In genomic region chr9:61328173-61328572, GRCm38 (mm10) we compare ENCODE assay signal across 26 mouse cellular contexts. TPM values are rescaled to one million over a fixed set of nuclear protein-coding genes. Genes with fewer than 3 reads are reported as not detected.
DNase-seq lines count a peak whose midpoint lies in the region; ATAC-seq and TF ChIP-seq lines count a peak whose summit lies in the region.
"Had no signal": no experiment of that assay in that cellular context is flagged by ENCODE, and none has a peak within 500 bp of the region (broad histone marks: within the 10 kb centered on the region; RNA-seq: fewer than 3 reads in every experiment).

No protein-coding gene starts in this region.

- H3K9ac ChIP-seq in MEL (ENCODE audit: control insufficient read depth, low read depth, low read length, poor library complexity, severe bottlenecking) = no peak overlapping the region
- H3K9ac ChIP-seq in stomach, postnatal 0 days (ENCODE audit: low read length) = no peak overlapping the region
- no peak overlapping the region for H3K9ac ChIP-seq in hindbrain, postnatal 0 days (replicated peaks; ENCODE audit: low read length)
- H3K9ac ChIP-seq: embryonic facial prominence, embryonic 12.5 days; forebrain, embryonic 13.5 days; forebrain, embryonic 15.5 days; forebrain, postnatal 0 days had no signal

- no peak overlapping the region for H3K4me2 ChIP-seq in stomach, postnatal 0 days (replicated peaks; ENCODE audit: low read depth)
- H3K4me2 ChIP-seq in hindbrain, postnatal 0 days (ENCODE audit: low read depth, low read length) = no peak overlapping the region
- H3K4me2 ChIP-seq: embryonic facial prominence, embryonic 12.5 days; forebrain, embryonic 13.5 days; forebrain, embryonic 15.5 days had no signal

- ATAC-seq in common myeloid progenitor, adult 5-6 weeks (replicated peaks; ENCODE audit: low read depth, poor library complexity, severe bottlenecking) = peak; percentile 73
- ATAC-seq in megakaryocyte progenitor cell, adult 5-6 weeks (replicated peaks; ENCODE audit: poor library complexity) = peak; percentile 64
- peak; percentile 76 for ATAC-seq in stomach, postnatal 0 days (ENCODE audit: low FRiP score, low TSS enrichment)
- no peak for ATAC-seq in hindbrain, postnatal 0 days
- ATAC-seq: activated CD4-positive, CD25-positive, alpha-beta regulatory T cell, adult 4 months; CD4-positive, CD25-positive, alpha-beta regulatory T cell, adult 4 months; forebrain, embryonic 13.5 days; forebrain, embryonic 15.5 days; forebrain, postnatal 0 days; Patski had no signal

- peak overlapping the region; percentile 42 for H3K27ac ChIP-seq in MEL (ENCODE audit: control insufficient read depth, low read depth, low read length)
- H3K27ac ChIP-seq in stomach, postnatal 0 days (replicated peaks) = no peak overlapping the region
- no peak overlapping the region for H3K27ac ChIP-seq in hindbrain, postnatal 0 days
- H3K27ac ChIP-seq: embryonic facial prominence, embryonic 10.5 days; embryonic facial prominence, embryonic 12.5 days; forebrain, embryonic 13.5 days; forebrain, embryonic 15.5 days had no signal

- H3K27me3 ChIP-seq in MEL (ENCODE audit: control insufficient read depth in 1 of 2, insufficient read depth in 2 of 2, low read length in 2 of 2) = no peaks in the 10 kb centered on the region
- peaks cover 2% of the 10 kb centered on the region; the same call in 1 of the 2 replicates for H3K27me3 ChIP-seq in stomach, postnatal 0 days (ENCODE audit: control insufficient read depth, insufficient read depth, low read length)
- no peaks in the 10 kb centered on the region for H3K27me3 ChIP-seq in hindbrain, postnatal 0 days (ENCODE audit: insufficient read depth, low read length)
- H3K27me3 ChIP-seq: CH12.LX; embryonic facial prominence, embryonic 12.5 days; forebrain, embryonic 15.5 days; Patski had no signal

- TF ChIP-seq POLR2A in MEL (IDR thresholded peaks at IDR 0.05; ENCODE audit: control insufficient read depth in 1 of 2, insufficient read depth in 1 of 2, low read depth in 1 of 2, low read length in 2 of 2, poor library complexity in 1 of 2) = no peak

- no peak overlapping the region for H3K4me3 ChIP-seq in MEL (ENCODE audit: control insufficient read depth in 1 of 2, insufficient read depth in 1 of 2, low read depth in 2 of 2, low read length in 2 of 2)
- H3K4me3 ChIP-seq in stomach, postnatal 0 days (ENCODE audit: low read depth, low read length) = no peak overlapping the region
- no peak overlapping the region for H3K4me3 ChIP-seq in hindbrain, postnatal 0 days (ENCODE audit: low read length)
- H3K4me3 ChIP-seq: embryonic facial prominence, embryonic 10.5 days; embryonic facial prominence, embryonic 12.5 days; forebrain, embryonic 13.5 days; forebrain, embryonic 15.5 days had no signal

- peaks cover 0 to 31% of the 10 kb centered on the region in 2 experiments; a peak in 2 of 4 replicates for H3K36me3 ChIP-seq in MEL (ENCODE audit: control insufficient read depth in 1 of 2, insufficient read depth in 2 of 2, low read length in 2 of 2)
- no peaks in the 10 kb centered on the region for H3K36me3 ChIP-seq in stomach, postnatal 0 days (ENCODE audit: control insufficient read depth, insufficient read depth, low read length)
- H3K36me3 ChIP-seq in hindbrain, postnatal 0 days (ENCODE audit: insufficient read depth, low read length) = no peaks in the 10 kb centered on the region
- H3K36me3 ChIP-seq: embryonic facial prominence, embryonic 10.5 days; embryonic facial prominence, embryonic 12.5 days; forebrain, embryonic 15.5 days; G1E had no signal

- H3K9me3 ChIP-seq in MEL (replicated peaks; ENCODE audit: insufficient read depth, low read length) = no peaks in the 10 kb centered on the region
- H3K9me3 ChIP-seq in stomach, postnatal 0 days (ENCODE audit: control insufficient read depth, low read length) = no peaks in the 10 kb centered on the region
- H3K9me3 ChIP-seq in hindbrain, postnatal 0 days (ENCODE audit: low read length) = no peaks in the 10 kb centered on the region
- H3K9me3 ChIP-seq: embryonic facial prominence, embryonic 10.5 days; embryonic facial prominence, embryonic 12.5 days; forebrain, embryonic 13.5 days; forebrain, embryonic 15.5 days; G1E had no signal

- TF ChIP-seq CTCF in MEL (IDR thresholded peaks at IDR 0.05 in 2 of 3, conservative IDR thresholded peaks at IDR 0.05 in 1 of 3; ENCODE audit: control insufficient read depth in 1 of 3, insufficient read depth in 1 of 3, low read depth in 2 of 3, low read length in 3 of 3, poor library complexity in 1 of 3, severe bottlenecking in 1 of 3) = no peak
- TF ChIP-seq CTCF in stomach, postnatal 0 days (IDR thresholded peaks at IDR 0.05; ENCODE audit: low read depth) = no peak
- no peak for TF ChIP-seq CTCF in hindbrain, postnatal 0 days (IDR thresholded peaks at IDR 0.05; ENCODE audit: low read depth)

- peak; percentile 85 for DNase-seq in MEL (ENCODE audit: low read depth, low spot score)
- no peak for DNase-seq in stomach, postnatal 0 days (ENCODE audit: low spot score)
- no peak for DNase-seq in layer of hippocampus, adult 8-10 months (ENCODE audit: low spot score in 2 of 2)
- no peak for DNase-seq in hindbrain, postnatal 0 days (ENCODE audit: low spot score)
- DNase-seq in adrenal gland, adult 2 months = no peak
- DNase-seq in spleen, postnatal 36 days (ENCODE audit: low spot score in 2 of 2) = no peak
- DNase-seq: adrenal gland, postnatal 10 days; adrenal gland, postnatal 25 days; B cell, adult 2 months; cerebellum, adult 11 months; cerebellum, adult 18-20 months; cerebellum, adult 8-10 months; cerebellum, postnatal 10 days; cerebellum, postnatal 25 days; forebrain, postnatal 0 days had no signal

- H3K79me2 ChIP-seq in MEL (ENCODE audit: control insufficient read depth, insufficient read depth, low read length, poor library complexity) = no peaks in the 10 kb centered on the region

- WGBS in stomach, postnatal 0 days = 86% methylated on average over 5 of the region's 5 CpGs
- 92% methylated on average over 5 of the region's 5 CpGs for WGBS in hindbrain, postnatal 0 days

- TF ChIP-seq RAD21 in MEL (IDR thresholded peaks at IDR 0.05; ENCODE audit: low read depth, low read length) = no peak

- TF ChIP-seq EP300 in MEL (IDR thresholded peaks at IDR 0.05; ENCODE audit: low read depth in 1 of 2, low read length in 2 of 2) = peak; percentile 60 to 63
- no peak for TF ChIP-seq EP300 in stomach, postnatal 0 days (optimal IDR thresholded peaks at IDR 0.05)

- H3K4me1 ChIP-seq in MEL (ENCODE audit: control insufficient read depth in 1 of 2, insufficient read depth in 2 of 2, low read length in 2 of 2) = peaks cover 11 to 47% of the 10 kb centered on the region in 2 experiments
- no peaks in the 10 kb centered on the region for H3K4me1 ChIP-seq in stomach, postnatal 0 days (replicated peaks; ENCODE audit: control insufficient read depth, insufficient read depth)
- H3K4me1 ChIP-seq in hindbrain, postnatal 0 days (ENCODE audit: insufficient read depth, low read length) = peaks cover 11% of the 10 kb centered on the region

TF ChIP-seq in MEL, 35 proteins besides CTCF, POLR2A, EP300 and RAD21 (continues in another document):
- TF ChIP-seq MYC (IDR thresholded peaks at IDR 0.05; ENCODE audit: low read depth, low read length) = no peak
- TF ChIP-seq POLR2AphosphoS2 (IDR thresholded peaks at IDR 0.05; ENCODE audit: low read length) = no peak
- TF ChIP-seq ETS1 (IDR thresholded peaks at IDR 0.05; ENCODE audit: low read depth, low read length) = peak; percentile 23; the same call in 1 of the 2 replicates
- TF ChIP-seq E2F4 (IDR thresholded peaks at IDR 0.05; ENCODE audit: borderline replicate concordance, low read depth, low read length) = no peak
- TF ChIP-seq CHD1 (IDR thresholded peaks at IDR 0.05; ENCODE audit: low read depth, low read length) = no peak
- 0 out of 2 replicates have a peak, but pooled peaks have one; percentile 32 for TF ChIP-seq SIN3A (IDR thresholded peaks at IDR 0.05; ENCODE audit: low read length)
- no peak for TF ChIP-seq MAZ (IDR thresholded peaks at IDR 0.05; ENCODE audit: low read depth, low read length)
- no peak for TF ChIP-seq CHD2 (IDR thresholded peaks at IDR 0.05; ENCODE audit: low read length)
- TF ChIP-seq ELF1 (IDR thresholded peaks at IDR 0.05; ENCODE audit: low read depth, low read length) = peak; percentile 23; the same call in 1 of the 2 replicates
- no peak for TF ChIP-seq JUND (IDR thresholded peaks at IDR 0.05; ENCODE audit: low read depth, low read length)
- no peak for TF ChIP-seq RCOR1 (IDR thresholded peaks at IDR 0.05; ENCODE audit: low read depth, low read length)
- no peak for TF ChIP-seq ZKSCAN1 (IDR thresholded peaks at IDR 0.05; ENCODE audit: low read depth, low read length)
- TF ChIP-seq HCFC1 (IDR thresholded peaks at IDR 0.05; ENCODE audit: low read depth, low read length) = no peak
- TF ChIP-seq MAFK (IDR thresholded peaks at IDR 0.05; ENCODE audit: borderline replicate concordance, low read depth, low read length) = 0 out of 2 replicates have a peak, but pooled peaks have one; percentile 7
- no peak for TF ChIP-seq ZNF384 (IDR thresholded peaks at IDR 0.05; ENCODE audit: low read depth, low read length)
- TF ChIP-seq NELFE (IDR thresholded peaks at IDR 0.05; ENCODE audit: low read depth, low read length) = no peak
- no peak for TF ChIP-seq POLR2AphosphoS5 (IDR thresholded peaks at IDR 0.05; ENCODE audit: borderline replicate concordance, low read depth, low read length)
- TF ChIP-seq USF1 (IDR thresholded peaks at IDR 0.05; ENCODE audit: low read depth, low read length) = no peak
- TF ChIP-seq GABPA (IDR thresholded peaks at IDR 0.05; ENCODE audit: low read depth, low read length) = no peak
- TF ChIP-seq ZMIZ1 (IDR thresholded peaks at IDR 0.05; ENCODE audit: low read depth, low read length) = no peak
- no peak for TF ChIP-seq SMC3 (IDR thresholded peaks at IDR 0.05; ENCODE audit: low read depth, low read length)
- peak; percentile 40; the same call in 1 of the 2 replicates for TF ChIP-seq MXI1 (IDR thresholded peaks at IDR 0.05; ENCODE audit: low read depth, low read length)

RNA-seq across cellular contexts. Expression of gene Tle3, which starts 44.0 kb away (rescaled TPM):
- total RNA-seq in MEL (2012; rRNA removed) = 20.3 and 28.4 TPM in 2 replicates
- polyA plus RNA-seq in MEL (2012; ENCODE audit: insufficient read depth in 1 of 2, insufficient read length in 2 of 2, low read depth in 1 of 2, low replicate concordance in 2 of 2, missing spikeins in 1 of 2) = 10 to 100 TPM in 1 of 2 experiments, not detected in 1; 26.8 TPM
- 42.9 and 67.2 TPM in 2 replicates for total RNA-seq in common myeloid progenitor, adult 5-6 weeks (2017)
- 65.2 and 66.2 TPM in 2 replicates for total RNA-seq in megakaryocyte progenitor cell, adult 5-6 weeks (2015)
- 48.0 and 50.5 TPM in 2 replicates for total RNA-seq in megakaryocyte progenitor cell, adult 5-6 weeks (2017)
- 16.8 and 18.2 TPM in 2 replicates for polyA plus RNA-seq in stomach, postnatal 0 days (2015; fragmentation: Nextera tagmentation; extraction: Ambion mirVana)
- total RNA-seq in layer of hippocampus, adult 8-10 months (2022) = 10 to 100 TPM; 47.8 to 62.3 (median 56.9) TPM
- total RNA-seq in hindbrain, postnatal 0 days (2014; rRNA removed) = 74.1 and 81.3 TPM in 2 replicates
- polyA plus RNA-seq in hindbrain, postnatal 0 days (2015; fragmentation: Nextera tagmentation; extraction: Ambion mirVana) = 15.5 and 17.7 TPM in 2 replicates
- total RNA-seq in adrenal gland, adult 2 months (2021) = 100 to 1,000 TPM; 106 to 160 TPM
- polyA plus RNA-seq in adrenal gland, adult 2 months (2012; rRNA removed) = 193 and 277 TPM in 2 replicates
